Mouse (Mus musculus): Measurements from ENCODE around the gene Sh3d21. TPM values are rescaled to one million over a fixed set of nuclear protein-coding genes. Genes with fewer than 3 reads are reported as not detected.
"Not testable (repeated sequence)": the region's sequence is repeated elsewhere in the genome, so short reads cannot be mapped to it uniquely, and the experiment has no call there.

Sh3d21 gene
- polyA plus RNA-seq, 1 experiment from 2014 or later: 0.41 TPM

DNA sequence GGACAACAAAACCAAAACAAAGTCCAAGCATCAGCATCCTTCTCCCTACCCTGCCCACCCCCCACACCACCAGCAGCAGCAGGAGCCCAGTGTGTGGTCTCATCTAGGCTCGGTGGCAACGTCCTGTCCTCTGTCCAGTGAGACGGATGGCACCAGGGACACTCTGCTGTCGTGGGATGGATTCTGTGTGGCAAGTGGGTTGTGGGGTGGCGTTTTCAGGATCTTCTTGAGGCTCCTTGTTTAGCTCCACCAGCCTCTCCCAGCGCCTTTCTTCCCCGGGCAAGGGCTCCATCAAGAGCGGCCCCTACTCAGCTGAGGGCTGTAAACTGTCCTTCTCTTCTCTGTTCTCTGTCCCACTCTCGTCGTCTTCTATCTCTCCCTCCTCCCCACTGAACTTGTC lies 1.8 kb upstream of the Sh3d21 start:
- H3K27ac ChIP-seq; ATAC-seq; H3K9ac ChIP-seq; H3K4me2 ChIP-seq; H3K9me3 ChIP-seq (replicated peaks); H3K27me3 ChIP-seq; H3K4me3 ChIP-seq: not testable (repeated sequence)
- 72% methylated on average over 10 of the region's 10 CpGs for WGBS
- Histone ChIP-seq H3K36me3 (ENCODE audit: poor library complexity, severe bottlenecking) (peaks cover 52% of the 10 kb centered on the region), H3K4me1 (peaks cover 16% of the 10 kb centered on the region)

DNA sequence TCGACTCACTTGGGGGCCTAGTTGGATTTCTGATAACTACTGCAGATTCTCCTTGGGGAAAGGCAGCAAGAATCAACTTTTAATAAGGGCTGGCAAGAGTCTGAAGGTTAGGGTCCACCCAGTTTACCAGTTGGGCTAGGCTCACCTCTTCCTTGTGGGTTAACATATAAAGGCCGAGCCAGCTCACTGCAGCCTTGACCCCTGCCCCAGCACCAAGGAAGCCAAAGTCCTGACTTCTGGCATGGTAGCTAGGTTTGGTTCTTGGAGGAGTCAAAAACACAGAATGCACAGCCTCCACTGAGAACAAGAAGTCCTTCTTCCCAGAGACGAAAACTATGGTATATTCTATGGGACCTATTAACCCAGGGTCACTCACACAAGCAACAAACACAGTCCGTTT lies 394 bp upstream of the Sh3d21 start:
- peak overlapping the region; percentile 99; the same call in 1 of the 2 replicates for H3K4me2 ChIP-seq
- no peak overlapping the region for H3K4me3 ChIP-seq
- no peak overlapping the region for H3K27ac ChIP-seq
- no peak for ATAC-seq
- H3K9ac ChIP-seq: no peak overlapping the region
- H3K9me3 ChIP-seq (replicated peaks): no peaks in the 10 kb centered on the region
- WGBS: 65% methylated on average over 4 of the region's 4 CpGs
- H3K36me3 ChIP-seq (ENCODE audit: poor library complexity, severe bottlenecking): peaks cover 38% of the 10 kb centered on the region
- peaks cover 16% of the 10 kb centered on the region for H3K4me1 ChIP-seq
- no peaks in the 10 kb centered on the region for H3K27me3 ChIP-seq

DNA sequence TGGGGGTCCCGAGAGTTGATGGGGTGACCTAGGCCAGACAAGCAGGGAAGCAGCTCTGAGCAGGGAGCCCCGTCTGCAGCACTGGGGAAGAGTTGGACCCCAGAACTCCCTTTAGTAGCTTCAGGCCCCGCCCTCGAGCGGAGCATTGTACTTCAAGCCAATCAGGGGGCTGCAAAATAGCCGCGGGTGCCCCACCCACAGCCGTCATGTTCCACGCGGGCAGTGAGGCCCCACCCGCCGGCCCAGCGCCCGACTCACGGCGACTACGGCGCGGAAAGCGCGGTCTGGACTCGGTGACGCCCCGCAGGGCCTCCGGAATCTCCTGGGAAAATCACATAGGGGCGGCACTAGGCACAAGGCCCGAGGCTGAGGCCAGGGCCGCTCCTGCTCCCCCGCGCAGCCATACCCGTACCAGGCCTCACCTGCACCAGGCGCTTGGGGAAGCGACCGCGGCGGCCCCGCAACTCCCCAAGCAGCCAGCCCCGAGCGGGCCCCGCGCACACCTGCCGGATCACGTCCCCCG lies 686 bp downstream of the Sh3d21 start:
- Histone ChIP-seq H3K4me3 (peak overlapping the region; percentile 57), H3K36me3 (ENCODE audit: poor library complexity, severe bottlenecking) (peaks cover 27% of the 10 kb centered on the region), H3K9me3 (replicated peaks) (no peaks in the 10 kb centered on the region), H3K4me2 (peak overlapping the region; percentile 99), H3K27me3 (no peaks in the 10 kb centered on the region), H3K27ac (no peak overlapping the region), H3K9ac (peak overlapping the region; percentile 85), H3K4me1 (peaks cover 16% of the 10 kb centered on the region)
- peak; percentile 93 for ATAC-seq
- under 1% methylated on average over 44 of the region's 44 CpGs for WGBS

DNA sequence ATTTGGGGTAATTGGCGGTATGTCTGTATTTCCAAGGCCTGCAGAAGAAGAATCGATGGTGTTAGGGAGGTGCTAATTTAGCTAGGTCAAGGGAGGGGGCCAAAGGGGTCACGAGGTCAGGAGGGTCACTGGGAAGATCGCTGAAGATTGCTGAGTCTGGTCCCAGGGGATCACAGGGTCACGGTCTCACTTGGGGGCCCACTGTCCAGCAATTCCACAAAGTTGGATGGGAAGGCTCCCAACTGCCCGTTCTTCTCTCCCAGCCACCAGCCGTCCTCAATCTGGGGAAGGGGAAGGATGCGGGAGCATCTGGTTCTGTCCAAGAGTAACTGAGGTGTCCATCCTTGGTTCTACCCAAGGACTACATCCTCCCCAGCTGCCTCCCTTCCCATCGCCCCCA lies 1.3 kb downstream of the Sh3d21 start:
- no peak for ATAC-seq
- Histone ChIP-seq H3K4me1 (peaks cover 16% of the 10 kb centered on the region), H3K9me3 (replicated peaks) (no peaks in the 10 kb centered on the region), H3K27me3 (no peaks in the 10 kb centered on the region), H3K27ac (no peak overlapping the region), H3K36me3 (ENCODE audit: poor library complexity, severe bottlenecking) (peaks cover 21% of the 10 kb centered on the region), H3K4me3 (peak overlapping the region; percentile 57; the same call in 1 of the 2 replicates), H3K9ac (peak overlapping the region; percentile 85; the same call in 1 of the 2 replicates), H3K4me2 (peak overlapping the region; percentile 99)
- WGBS: 81% methylated on average over 7 of the region's 9 CpGs

DNA sequence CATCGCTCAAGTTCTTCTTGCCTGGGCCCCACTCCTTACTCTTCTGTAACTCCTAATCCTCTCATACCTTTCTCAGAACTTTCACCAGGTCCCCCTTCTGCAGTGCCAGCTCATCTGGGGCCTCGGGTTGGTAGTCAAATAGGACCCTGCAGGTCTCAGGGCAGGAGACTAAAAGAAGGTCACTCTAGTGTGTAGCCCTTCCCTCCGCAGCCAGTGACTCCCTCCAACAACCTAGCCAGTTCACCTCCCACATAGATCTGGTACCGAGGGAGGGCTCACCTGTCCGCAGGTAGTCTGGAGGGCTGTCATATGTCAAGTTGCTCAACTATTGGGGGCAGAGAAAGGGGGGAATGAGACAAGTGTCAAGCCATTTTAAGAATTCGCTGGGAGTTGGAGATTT lies 1.8 kb downstream of the Sh3d21 start:
- ATAC-seq: no peak
- Histone ChIP-seq H3K9ac (no peak overlapping the region), H3K27ac (no peak overlapping the region), H3K4me2 (no peak overlapping the region), H3K4me1 (peaks cover 16% of the 10 kb centered on the region), H3K36me3 (ENCODE audit: poor library complexity, severe bottlenecking) (peaks cover 15% of the 10 kb centered on the region), H3K4me3 (no peak overlapping the region), H3K27me3 (no peaks in the 10 kb centered on the region), H3K9me3 (replicated peaks) (no peaks in the 10 kb centered on the region)
- WGBS: 89% methylated on average over 6 of the region's 6 CpGs

DNA sequence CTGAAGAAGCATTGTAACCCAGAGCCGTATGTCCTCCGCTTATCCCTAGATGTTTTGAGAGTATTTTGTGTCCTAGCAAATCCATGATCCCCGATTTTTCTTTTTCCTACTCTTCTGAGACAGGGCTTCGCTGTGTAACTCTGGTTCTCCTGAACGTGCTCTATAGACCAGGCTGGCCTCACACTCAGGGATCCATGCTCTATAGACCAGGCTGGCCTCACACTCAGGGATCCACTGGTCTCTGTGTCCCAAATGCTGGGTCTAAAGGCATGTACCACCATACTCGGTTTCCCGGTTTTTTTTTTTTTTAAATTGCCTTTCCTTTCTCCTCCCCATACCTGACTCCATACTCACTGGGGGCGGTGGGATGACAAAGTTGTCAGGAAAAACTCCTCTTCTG lies 2.3 kb downstream of the Sh3d21 start:
- H3K4me3 ChIP-seq: no peak overlapping the region
- H3K27me3 ChIP-seq: no peaks in the 10 kb centered on the region
- H3K9me3 ChIP-seq (replicated peaks): no peaks in the 10 kb centered on the region
- no peak overlapping the region for H3K9ac ChIP-seq
- 89% methylated on average over 8 of the region's 8 CpGs for WGBS
- no peak overlapping the region for H3K4me2 ChIP-seq
- no peak overlapping the region for H3K27ac ChIP-seq
- no peak for ATAC-seq
- H3K36me3 ChIP-seq (ENCODE audit: poor library complexity, severe bottlenecking): peaks cover 11% of the 10 kb centered on the region
- H3K4me1 ChIP-seq: peaks cover 16% of the 10 kb centered on the region

DNA sequence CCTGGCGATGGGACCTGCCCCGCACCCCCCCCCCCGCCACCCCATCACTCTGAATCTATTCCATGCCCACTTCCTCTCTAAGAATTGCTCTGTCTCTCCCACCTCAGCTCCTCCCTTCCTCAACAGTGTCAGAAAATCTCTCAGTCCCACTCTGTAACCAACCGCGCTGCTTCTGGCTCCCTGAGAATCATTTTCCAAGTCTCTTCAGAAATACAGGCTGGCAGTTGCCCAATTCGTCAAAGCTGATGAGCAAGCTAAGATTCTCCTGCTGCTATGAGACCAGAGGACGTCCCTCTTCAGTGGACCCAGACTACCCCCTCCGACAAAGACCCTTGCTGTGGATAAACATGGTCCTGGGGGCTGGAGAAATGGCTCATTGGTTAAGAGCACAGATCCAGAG lies 3.8 kb downstream of the Sh3d21 start:
- Histone ChIP-seq H3K4me2 (no peak overlapping the region), H3K4me3 (no peak overlapping the region), H3K27me3 (no peaks in the 10 kb centered on the region), H3K9ac (no peak overlapping the region), H3K9me3 (replicated peaks) (no peaks in the 10 kb centered on the region), H3K4me1 (peaks cover 16% of the 10 kb centered on the region), H3K36me3 (ENCODE audit: poor library complexity, severe bottlenecking) (no peaks in the 10 kb centered on the region), H3K27ac (no peak overlapping the region)
- WGBS: 81% methylated on average over 8 of the region's 8 CpGs
- no peak for ATAC-seq

DNA sequence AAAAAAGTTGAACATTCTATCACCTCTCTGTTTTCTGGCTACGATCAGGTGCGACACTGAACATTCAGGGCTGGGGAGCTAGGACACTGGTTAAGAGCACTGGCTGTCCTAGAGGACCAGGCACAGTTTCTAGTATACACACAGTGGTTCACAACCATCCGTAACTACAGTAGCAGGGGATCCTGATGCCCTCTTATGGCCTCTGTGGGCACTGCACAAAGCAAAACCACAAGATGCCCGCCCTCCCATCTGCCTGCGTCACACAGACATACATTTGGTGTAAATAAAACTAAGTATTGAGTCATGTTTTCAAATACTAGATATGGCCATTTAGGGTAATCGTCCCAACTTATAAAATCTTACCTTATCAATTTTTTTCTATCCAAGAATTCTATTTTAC lies 5.7 kb downstream of the Sh3d21 start:
- peaks cover 5% of the 10 kb centered on the region for H3K4me1 ChIP-seq
- H3K9me3 ChIP-seq (replicated peaks): no peaks in the 10 kb centered on the region
- no peaks in the 10 kb centered on the region for H3K27me3 ChIP-seq
- H3K4me2 ChIP-seq: no peak overlapping the region
- no peak overlapping the region for H3K27ac ChIP-seq
- no peaks in the 10 kb centered on the region for H3K36me3 ChIP-seq (ENCODE audit: poor library complexity, severe bottlenecking)
- H3K4me3 ChIP-seq: no peak overlapping the region
- H3K9ac ChIP-seq: no peak overlapping the region
- 92% methylated on average over 6 of the region's 6 CpGs for WGBS
- ATAC-seq: no peak

DNA sequence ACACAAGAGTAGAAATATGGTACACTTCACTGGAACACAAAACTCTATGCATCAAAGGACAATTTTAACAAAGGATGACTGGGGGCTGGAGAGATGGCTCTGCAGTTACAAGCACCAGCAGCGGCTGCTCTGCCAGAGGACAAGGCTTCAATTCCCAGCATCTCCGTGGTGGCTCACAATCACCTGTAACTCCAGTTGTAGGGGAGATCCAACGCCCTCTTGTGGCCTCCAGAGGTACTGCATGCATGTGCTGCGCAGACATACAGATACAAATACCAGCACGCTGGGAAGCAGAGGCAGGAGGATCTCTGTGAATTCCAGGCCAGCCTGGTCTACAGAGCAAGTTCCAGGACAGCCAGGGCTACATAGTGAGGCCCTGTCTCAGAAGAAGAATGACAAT lies 6.7 kb downstream of the Sh3d21 start:
- Histone ChIP-seq H3K27ac (no peak overlapping the region), H3K36me3 (ENCODE audit: poor library complexity, severe bottlenecking) (no peaks in the 10 kb centered on the region), H3K9me3 (replicated peaks) (no peaks in the 10 kb centered on the region), H3K9ac (no peak overlapping the region), H3K4me2 (no peak overlapping the region), H3K27me3 (peaks cover 7% of the 10 kb centered on the region; the same call in 1 of the 2 replicates), H3K4me3 (no peak overlapping the region), H3K4me1 (no peaks in the 10 kb centered on the region)
- WGBS: 56% methylated on average over 5 of the region's 5 CpGs
- no peak for ATAC-seq

DNA sequence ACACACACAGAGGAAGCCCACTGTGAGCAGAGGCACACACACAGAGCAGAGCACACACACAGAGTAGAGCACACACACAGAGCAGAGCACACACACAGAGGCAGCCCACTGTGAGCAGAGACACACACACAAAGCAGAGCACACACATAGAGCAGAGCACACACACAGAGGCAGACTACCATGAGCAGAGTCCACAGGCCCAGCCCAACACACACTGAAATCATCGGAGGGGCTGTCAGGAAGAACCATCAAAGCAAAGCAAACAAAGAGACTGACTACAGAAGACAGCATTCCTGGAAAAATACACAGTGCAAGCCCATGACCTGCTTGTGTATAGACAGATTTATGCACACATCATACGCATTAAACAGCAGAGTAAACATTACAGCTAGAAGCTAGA lies 7.4 kb downstream of the Sh3d21 start:
- no peaks in the 10 kb centered on the region for H3K4me1 ChIP-seq
- no peak overlapping the region for H3K4me3 ChIP-seq
- ATAC-seq: 0 out of 2 replicates have a peak, but pooled peaks have one; percentile 21
- H3K9ac ChIP-seq: no peak overlapping the region
- 69% methylated on average over 2 of the region's 2 CpGs for WGBS
- H3K9me3 ChIP-seq (replicated peaks): no peaks in the 10 kb centered on the region
- no peak overlapping the region for H3K27ac ChIP-seq
- no peak overlapping the region for H3K4me2 ChIP-seq
- no peaks in the 10 kb centered on the region for H3K36me3 ChIP-seq (ENCODE audit: poor library complexity, severe bottlenecking)
- peaks cover 14% of the 10 kb centered on the region for H3K27me3 ChIP-seq

DNA sequence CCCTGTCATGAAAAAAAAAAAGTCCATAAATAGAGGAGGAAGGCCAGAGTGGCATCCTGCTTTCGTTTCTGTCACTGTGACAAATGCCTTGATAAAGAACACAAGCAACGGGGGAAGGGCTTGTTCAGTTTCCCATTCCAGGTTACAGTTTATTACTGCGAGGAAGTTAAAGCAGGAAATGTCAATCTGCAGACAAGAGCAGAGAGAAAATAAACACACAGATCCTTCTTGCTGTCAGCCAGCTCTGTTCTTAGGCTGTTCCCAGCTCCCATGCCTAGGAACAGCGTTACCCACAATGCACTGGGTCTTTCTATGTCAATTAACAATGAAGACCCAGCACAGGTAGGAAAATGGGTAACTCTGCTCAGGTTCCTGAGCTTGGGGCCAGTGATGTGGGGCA lies 8.1 kb downstream of the Sh3d21 start:
- 74% methylated on average over 4 of the region's 4 CpGs for WGBS
- Histone ChIP-seq H3K36me3 (ENCODE audit: poor library complexity, severe bottlenecking) (no peaks in the 10 kb centered on the region), H3K4me1 (no peaks in the 10 kb centered on the region), H3K27ac (no peak overlapping the region), H3K4me2 (no peak overlapping the region), H3K9me3 (replicated peaks) (no peaks in the 10 kb centered on the region), H3K9ac (no peak overlapping the region), H3K27me3 (peaks cover 21% of the 10 kb centered on the region), H3K4me3 (no peak overlapping the region)
- no peak for ATAC-seq

DNA sequence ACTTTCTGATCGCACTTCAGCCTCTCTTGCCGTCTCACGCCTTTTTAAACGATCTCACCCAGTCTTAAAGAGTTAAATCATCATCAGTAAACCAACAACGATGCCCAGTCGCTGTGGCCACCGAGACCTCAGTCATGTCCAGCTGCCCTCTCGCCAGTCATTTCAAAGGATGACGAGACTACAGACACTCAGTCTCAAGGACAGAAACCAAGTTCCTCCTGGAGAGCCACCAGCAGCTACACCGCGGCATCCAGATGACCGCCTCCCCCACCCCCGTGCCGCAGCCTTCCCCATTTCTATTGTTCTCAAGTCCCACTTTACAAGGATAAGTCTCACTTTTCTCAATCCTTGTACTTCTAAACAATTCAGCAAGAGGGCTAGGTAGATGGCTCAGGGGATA lies 10.4 kb downstream of the Sh3d21 start:
- H3K9me3 ChIP-seq (replicated peaks): no peaks in the 10 kb centered on the region
- 57% methylated on average over 14 of the region's 14 CpGs for WGBS
- H3K4me2 ChIP-seq: no peak overlapping the region
- H3K9ac ChIP-seq: no peak overlapping the region
- H3K27me3 ChIP-seq: peaks cover 44% of the 10 kb centered on the region
- H3K4me1 ChIP-seq: peaks cover 14% of the 10 kb centered on the region
- no peak overlapping the region for H3K27ac ChIP-seq
- no peak overlapping the region for H3K4me3 ChIP-seq
- no peak for ATAC-seq
- H3K36me3 ChIP-seq (ENCODE audit: poor library complexity, severe bottlenecking): no peaks in the 10 kb centered on the region

DNA sequence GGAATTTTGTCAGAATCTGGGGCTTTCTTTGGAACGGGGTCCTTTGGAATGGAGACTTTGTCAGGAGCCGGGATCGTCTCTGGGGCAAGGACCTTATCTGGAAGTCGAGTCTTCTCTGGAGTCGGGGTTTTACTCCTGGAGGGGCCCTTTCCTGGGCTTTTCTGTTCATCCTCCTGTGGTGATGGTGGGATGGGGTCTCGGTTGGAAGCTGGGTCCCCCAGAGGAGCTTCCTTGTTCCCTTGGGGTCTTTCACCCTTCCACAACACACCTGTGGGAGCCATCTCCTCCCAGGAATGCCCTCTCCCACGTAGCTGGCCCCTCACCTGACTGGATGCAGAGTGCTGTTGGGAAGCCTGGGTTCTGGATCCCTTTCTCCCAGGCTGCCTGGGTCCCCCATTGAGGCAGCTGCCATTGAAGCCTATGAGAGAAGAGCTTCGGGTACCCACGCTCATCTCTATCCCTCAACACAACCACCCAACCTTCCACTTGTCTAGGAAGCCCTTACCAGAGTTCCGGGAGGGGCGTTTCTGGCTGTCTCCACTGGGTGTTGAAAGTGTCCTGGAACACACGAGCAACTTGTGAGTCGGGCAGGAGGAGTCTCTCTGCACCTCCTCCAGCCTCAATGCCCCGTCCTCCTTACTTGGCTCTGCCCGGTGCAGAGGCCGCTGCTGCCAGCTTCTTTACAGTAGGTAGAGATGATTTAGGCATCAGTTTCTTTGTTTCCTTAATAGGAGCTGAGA lies 11.4 kb downstream of the Sh3d21 start:
- Histone ChIP-seq H3K27me3 (peaks cover 54% of the 10 kb centered on the region), H3K9ac (no peak overlapping the region), H3K27ac (no peak overlapping the region), H3K4me1 (peaks cover 20% of the 10 kb centered on the region), H3K36me3 (ENCODE audit: poor library complexity, severe bottlenecking) (no peaks in the 10 kb centered on the region), H3K9me3 (replicated peaks) (no peaks in the 10 kb centered on the region), H3K4me3 (no peak overlapping the region), H3K4me2 (no peak overlapping the region)
- no peak for ATAC-seq
- WGBS: 87% methylated on average over 16 of the region's 16 CpGs

All from forebrain, embryonic 13.5 days (tissue).